Mouse (Mus musculus) lung, adult 2 months (tissue): ENCODE data around the gene Frmd8.

Source experiments
- CTCF ChIP-seq: fragments of 200-500 bp; IDR thresholded peaks from 2 replicates; pipeline ENCODE4 v1.5.1; 2011; ENCODE audit warnings: mild to moderate bottlenecking, low read length, control low read depth; ENCODE audit not compliant: insufficient read depth
- POLR2A ChIP-seq: fragments of 200-500 bp; IDR thresholded peaks from 2 replicates; pipeline ENCODE4 v1.6.1; 2011; ENCODE audit warnings: low read depth, mild to moderate bottlenecking, control low read depth, low read length, borderline replicate concordance; ENCODE audit errors: extremely low read depth

DNA sequence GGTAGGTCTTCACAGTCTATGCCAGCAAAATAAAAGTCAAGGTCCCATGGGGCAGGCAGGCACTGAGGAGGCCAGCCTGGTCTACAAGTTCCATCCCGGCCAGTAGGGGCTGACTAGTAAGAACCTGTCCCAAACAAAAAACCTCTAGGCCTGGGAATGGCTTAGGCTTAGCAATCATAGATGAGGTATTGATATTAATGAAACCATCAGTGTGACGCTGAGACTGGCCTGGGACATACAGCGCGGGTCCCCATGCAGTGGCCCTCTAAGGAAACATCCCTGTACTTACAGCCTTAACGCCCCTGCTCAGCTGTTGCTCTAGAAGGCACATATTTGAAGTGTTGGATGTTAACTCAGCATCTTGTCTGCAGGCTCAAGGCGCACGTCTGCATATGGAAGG lies 46.2 kb downstream of the Frmd8 start:
- TF ChIP-seq CTCF (no peak), POLR2A (peak; percentile 23; the same call in 1 of the 2 replicates)
